Mouse (Mus musculus) brain, embryonic 14.5 days (tissue): ENCODE measurements at regions not wholly inside any gene's neighbourhood (a gene's known extent, or its start where the extent isn't known, plus 50 kb on each side); places are given as distances from the start of the nearest gene placed in this dataset.

Source experiments
- CTCF ChIP-seq: fragments of 200-500 bp; IDR thresholded peaks from 2 replicates; pipeline ENCODE4 v1.5.1; 2012; ENCODE audit warnings: inconsistent platforms, mild to moderate bottlenecking, moderate library complexity, borderline replicate concordance; ENCODE audit not compliant: insufficient read depth, insufficient read length; ENCODE audit errors: extremely low read depth
- POLR2A ChIP-seq: fragments of 200-500 bp; IDR thresholded peaks from 2 replicates; pipeline ENCODE4 v1.6.1; 2012; ENCODE audit warnings: mild to moderate bottlenecking, inconsistent platforms, borderline replicate concordance; ENCODE audit not compliant: poor library complexity, insufficient read depth, insufficient read length, severe bottlenecking; ENCODE audit errors: extremely low read depth

DNA sequence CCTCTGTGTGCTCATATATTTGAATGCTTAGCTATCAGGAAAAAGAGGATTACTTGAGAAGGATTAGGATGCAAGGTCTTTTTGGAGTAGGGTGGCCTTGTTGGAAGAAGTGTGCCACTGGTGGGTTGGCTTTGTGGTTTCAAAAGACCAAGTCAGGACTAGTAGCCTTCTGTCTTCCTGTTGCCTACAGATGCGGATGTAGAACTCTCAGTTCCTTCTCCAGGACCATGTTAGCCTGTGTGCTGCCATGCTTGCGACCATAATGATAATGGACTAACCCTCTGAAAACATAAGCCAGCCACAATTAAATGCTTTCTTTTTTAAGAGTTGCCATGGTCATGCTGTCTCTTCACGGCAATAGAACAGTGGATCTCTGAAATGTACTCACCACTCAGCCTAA lies 135.7 kb upstream of the Dio2 start:
- TF ChIP-seq CTCF (no peak), POLR2A (no peak)
